Mouse (Mus musculus): ENCODE measurements around the gene Gm20388.

The Gm20388 gene

DNA sequence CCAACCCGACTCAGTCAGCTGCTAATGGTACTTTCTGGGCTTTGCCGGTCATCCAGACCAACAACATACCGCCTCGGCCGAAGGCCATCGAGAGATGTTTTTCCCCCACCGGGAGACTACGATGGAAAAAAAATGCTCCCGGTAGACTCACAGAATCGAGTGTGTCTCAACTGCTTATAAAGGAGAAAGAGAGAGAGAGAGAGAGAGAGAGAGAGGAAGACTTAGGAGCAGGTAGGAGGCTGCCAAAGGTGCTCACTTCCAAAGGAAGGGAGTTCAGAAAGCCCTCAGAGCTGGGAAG lies 1164.2 kb downstream of the Gm20388 start:
- no peak for DNase-seq

DNA sequence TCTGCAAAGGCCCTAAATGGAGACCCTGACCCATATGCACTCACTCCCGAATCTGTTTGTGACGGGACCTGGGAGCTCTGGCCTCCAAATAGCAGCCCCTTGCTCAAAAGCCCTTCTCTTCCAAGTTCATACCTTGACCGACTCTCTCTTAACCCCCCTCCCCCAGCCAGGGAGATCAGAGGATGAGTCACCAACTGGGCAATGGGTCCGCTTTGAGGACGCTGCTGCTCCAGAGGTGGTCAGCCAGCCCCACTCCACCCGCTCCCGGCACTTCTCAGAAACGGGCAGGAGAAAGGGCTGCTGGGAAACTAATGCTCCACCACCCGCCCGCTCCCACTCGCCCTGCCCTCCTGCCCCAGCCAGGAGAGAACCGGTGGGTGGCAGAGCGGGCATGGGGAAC lies 1165.3 kb downstream of the Gm20388 start:
- no peak for DNase-seq

DNA sequence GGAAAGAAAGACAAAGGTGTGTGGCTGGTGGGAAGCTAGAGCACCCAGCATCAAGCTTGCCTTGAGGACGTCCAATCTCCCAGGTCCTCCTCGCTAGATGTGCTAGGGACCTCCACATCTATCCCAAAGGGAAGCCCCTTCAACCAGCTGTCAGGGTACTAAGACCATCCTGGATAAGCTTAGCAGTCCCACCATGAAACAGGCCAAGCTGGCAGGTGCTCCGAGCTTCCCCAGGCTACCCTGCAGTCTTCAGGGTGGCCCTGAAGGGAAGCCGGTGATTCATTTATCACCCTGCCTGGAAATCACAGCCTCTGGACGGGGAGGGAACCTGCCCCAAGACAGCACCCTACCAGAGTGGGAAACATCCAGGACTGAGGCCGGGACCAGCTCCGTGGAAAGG lies 1165.9 kb downstream of the Gm20388 start:
- no peak for DNase-seq

DNA sequence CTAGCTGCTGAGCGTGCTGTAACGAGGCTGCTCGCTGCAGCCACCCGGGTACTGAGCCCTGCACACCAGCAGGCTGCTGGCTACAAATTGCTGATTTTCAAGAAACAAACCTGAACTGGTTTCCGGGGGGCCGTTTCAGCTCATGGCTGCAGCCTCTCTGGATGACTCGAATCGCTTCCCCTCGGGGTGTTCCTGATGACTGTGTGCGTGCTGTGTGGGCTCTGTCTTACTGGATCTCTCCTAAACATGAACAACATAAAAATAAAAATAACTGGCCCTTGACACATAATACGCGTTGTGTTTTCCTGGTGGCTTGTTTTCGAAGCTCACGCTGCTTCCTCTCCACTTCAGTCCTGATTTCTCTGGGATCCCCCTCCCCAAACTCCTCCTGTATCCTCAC lies 1168.1 kb downstream of the Gm20388 start:
- no peak for DNase-seq

DNA sequence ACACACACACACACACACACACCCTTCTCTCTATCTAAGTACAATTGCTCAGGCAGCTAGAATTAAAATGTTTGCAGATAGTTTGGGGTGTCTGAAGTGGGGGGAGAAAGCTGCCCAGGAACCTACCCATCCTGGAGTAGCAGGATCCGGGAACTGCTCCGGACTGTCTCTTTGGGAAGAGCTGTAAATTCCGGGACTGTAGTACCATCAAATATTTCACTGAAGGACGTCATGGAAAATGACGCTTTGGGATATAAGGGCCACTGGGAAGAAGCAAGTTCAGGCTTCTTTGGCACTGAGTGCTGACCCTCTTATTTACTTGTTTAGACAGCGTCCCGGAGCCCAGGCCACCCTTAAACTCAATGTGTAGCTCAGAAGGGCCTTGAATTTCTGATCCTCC lies 1168.6 kb downstream of the Gm20388 start:
- DNase-seq: no peak

DNA sequence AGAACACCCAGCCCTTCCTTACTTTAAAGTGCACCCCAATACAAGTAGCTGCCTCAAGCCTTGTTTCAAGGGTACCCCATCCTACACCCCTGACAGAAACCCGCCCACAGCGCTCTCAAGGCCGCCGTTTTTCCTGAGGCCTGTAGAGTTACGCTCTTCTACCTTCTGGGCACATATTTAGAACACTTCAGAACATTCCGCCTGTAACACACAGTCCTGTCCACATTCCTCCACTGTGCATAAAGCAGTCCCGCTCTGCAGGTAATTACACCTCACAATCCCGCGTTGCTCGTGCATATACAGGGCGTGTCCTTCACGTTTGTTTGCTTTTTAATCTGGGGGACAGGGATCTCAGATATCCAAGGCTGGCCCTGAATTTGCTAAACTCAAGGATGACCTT lies 1169.3 kb downstream of the Gm20388 start:
- DNase-seq: no peak

DNA sequence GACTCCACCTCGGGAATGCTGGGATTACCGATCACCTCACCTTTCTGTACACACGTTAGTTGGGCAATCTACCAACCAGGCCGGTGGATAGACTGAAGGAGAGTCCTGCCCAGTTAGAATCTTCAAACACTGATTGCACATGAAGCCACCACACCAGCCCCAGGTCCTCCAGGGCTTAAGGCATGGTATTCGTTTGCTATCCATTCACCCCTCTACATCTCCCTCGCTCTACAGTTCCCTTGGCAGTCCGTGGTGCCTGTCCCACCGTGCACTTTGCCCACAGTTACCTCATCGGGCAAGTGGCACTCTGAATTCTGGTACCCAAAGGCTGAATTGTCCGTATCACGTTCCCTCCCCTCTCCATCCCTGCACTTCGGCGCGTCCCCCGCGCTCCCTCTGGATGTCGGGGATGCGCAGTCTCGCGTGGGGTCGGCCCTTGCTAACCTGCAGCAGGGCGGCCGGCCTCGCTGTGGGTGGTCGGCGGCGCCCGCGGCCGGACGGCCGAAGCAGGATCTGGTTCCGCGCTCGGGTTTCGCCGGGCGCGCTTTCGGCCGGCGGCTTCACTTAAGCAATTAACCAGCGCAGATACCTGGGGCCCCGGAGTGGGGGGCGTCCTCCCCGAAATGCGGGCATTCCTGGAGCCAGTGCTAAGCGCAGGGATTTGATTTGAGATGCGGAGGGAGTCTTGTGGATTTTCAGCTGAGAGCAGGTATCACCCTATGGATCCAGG lies 1169.9 kb downstream of the Gm20388 start:
- DNase-seq: no peak

DNA sequence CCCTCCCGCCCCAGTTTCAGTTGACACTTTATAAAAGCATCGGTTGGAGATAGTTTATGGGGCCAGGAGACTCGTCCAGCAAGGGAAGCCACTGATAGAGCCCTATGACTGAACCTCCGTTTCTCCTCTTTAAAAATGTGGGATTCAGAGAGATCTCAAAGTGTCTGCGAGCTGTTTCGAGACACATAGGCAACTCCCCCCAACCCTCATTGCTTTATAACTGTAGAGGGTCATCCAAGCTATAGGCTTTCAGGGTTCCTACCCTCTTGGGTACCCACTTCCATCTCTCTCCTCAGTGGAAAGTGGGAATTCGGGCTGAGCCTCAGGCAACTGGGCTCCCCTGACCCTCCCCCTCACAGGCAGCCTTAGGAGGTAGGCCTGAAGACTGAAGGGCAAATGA lies 1170.8 kb downstream of the Gm20388 start:
- no peak for DNase-seq

DNA sequence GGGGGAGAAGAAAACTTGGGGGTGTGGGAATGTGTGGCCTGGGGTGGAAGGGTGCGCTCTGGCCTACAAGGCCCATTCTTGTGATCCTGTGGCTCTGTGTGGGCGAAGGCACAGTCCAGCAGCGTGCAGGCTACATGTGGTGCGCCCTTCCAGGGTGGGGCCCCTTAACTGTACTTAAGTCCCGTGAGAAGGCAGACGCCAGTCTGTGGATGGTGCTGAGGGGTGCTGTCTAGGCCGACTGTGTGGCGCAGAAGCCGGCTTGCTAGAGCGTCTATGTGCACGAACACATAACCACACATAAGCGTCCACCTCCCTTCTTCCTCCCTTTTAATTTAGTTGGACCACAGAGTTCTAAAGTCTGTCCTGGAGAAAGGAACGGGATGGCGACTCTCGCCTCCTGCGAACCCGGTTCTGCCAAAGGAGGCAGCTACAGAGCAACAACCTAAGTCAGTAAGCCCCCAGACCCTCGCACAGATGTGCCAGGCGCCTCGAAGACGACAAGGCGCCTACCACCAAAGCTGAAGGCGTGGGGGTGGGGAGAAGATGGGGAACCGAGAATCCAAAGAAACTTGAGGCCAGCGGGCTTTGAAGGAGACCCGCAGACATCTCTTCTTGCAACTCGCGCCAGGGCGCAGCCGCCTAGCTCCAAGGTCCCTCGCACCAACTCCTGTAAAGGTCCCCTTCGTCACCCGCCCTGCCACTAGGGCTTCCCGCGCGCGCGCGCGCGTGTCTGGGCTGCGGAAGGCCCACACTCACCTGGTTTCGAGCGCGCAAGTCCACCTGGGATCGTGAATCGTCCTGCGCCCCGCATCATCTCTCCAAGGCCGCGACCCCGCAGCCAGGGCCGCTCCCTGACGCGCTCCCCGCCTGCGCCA lies 1171.8 kb downstream of the Gm20388 start:
- no peak for DNase-seq

DNA sequence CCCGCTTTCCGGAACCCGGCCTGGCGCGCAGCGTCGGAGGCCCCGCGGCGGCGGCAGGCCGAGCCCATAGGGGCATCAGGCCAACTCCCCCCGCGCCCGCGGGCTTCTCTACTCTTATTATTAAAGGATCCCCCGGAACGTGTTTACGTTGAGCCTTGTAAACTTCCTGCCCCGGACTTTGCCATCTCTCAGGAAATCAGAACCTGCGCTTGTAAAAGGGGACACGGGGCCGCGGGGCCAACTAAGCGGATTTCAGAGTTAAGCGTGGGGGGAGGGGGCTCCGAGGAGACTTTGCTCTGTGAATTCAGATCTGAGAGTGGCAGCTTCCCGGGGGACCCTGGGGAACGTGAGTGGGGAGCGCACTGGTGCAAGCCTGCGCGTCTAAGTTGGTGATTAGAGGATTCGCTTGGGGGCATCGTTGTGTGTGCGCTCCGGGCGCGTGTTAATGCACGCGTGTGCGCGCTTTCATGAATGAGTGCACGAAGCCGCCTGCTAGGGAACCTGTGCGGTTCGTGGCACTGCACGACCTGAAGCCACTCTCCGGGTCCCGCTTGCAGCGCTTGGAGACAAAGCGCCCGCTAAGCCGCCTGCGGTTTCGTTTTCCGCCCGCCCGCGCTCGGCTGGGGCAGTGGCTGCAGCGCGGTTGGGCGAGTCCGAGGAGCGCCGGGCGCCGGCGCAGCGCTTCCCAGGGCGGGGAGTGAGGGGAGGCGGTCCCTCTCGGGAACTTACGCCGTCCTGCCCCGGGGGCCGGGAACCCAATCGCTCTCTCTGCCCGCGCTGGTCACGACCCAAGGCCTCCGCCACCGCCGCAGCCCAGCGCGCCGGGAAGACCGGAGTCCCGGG lies 1172.7 kb downstream of the Gm20388 start:
- no peak for DNase-seq

DNA sequence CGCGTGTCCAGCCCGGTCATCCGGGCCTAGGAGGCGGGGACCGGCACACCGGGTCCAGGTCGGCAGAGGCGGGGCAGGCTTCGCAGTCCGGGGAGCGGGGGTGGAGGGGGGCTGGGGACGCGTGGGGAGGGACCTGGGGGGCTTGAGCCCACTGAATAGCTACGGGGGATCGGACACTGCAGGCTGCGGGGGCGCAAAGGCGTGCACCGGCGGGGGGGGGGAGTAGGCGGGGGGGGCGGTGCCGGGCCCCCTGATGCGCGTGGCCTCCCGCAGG lies 1173.2 kb downstream of the Gm20388 start:
- DNase-seq: no peak

DNA sequence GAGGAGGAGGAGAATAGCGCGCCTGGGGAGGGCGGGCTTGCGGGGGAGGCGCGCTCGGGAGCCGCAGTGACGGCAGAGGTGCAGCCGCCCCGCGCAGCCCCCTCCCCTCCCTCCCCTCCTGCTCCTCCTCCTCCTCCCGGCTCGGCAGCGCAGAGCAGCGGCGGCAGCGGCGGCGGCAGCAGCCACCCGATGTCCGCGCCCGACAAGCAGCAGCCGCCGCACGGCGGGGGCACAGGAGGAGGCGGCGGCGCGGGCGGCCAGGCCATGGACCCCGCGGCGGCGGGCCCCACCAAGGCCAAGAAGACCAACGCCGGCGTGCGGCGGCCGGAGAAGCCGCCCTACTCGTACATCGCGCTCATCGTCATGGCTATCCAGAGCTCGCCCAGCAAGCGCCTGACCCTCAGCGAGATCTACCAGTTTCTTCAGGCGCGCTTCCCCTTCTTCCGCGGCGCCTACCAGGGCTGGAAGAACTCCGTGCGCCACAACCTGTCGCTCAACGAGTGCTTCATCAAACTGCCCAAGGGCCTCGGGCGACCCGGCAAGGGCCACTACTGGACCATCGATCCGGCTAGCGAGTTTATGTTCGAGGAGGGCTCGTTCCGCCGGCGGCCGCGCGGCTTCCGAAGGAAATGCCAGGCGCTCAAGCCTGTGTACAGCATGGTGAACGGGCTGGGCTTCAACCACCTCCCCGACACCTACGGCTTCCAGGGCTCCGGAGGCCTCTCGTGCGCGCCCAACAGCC lies 1173.7 kb downstream of the Gm20388 start, which contains the start of gene Foxf1:
Foxf1 (plus strand) TSS at position 177 of the 742 bp plus-strand sequence.
- DNase-seq: no peak

DNA sequence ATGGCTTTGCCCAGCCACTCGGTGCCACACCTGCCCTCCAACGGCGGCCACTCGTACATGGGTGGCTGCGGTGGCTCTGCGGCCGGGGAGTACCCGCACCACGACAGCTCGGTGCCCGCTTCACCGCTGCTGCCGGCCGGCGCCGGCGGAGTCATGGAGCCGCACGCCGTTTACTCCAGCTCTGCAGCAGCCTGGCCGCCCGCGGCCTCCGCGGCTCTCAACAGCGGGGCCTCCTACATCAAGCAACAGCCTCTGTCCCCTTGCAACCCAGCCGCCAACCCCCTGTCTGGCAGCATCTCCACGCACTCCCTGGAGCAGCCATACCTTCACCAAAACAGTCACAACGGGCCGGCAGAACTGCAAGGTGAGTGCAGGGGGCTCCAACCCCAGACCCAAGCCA lies 1174.4 kb downstream of the Gm20388 start:
- DNase-seq: no peak

DNA sequence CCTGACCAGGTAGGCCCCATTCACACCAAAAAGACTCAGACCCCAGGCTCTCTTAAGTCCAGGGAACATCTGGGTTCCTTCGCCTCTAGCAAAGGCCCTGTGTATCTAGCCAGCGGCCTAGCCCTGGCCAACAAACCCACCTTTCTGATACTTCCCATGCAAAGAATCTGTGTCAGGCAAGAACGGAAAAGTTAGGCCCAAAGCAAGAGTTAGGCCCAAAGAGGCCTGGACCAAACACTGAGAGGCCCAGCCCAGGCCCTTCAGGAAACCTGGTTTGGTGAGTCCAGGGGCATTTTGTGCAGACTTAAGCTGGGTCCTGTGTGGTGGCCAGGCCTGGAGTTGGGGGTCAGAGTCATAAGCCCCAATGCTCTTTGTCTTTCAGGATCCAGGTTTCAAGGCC lies 1174.9 kb downstream of the Gm20388 start:
- no peak for DNase-seq

DNA sequence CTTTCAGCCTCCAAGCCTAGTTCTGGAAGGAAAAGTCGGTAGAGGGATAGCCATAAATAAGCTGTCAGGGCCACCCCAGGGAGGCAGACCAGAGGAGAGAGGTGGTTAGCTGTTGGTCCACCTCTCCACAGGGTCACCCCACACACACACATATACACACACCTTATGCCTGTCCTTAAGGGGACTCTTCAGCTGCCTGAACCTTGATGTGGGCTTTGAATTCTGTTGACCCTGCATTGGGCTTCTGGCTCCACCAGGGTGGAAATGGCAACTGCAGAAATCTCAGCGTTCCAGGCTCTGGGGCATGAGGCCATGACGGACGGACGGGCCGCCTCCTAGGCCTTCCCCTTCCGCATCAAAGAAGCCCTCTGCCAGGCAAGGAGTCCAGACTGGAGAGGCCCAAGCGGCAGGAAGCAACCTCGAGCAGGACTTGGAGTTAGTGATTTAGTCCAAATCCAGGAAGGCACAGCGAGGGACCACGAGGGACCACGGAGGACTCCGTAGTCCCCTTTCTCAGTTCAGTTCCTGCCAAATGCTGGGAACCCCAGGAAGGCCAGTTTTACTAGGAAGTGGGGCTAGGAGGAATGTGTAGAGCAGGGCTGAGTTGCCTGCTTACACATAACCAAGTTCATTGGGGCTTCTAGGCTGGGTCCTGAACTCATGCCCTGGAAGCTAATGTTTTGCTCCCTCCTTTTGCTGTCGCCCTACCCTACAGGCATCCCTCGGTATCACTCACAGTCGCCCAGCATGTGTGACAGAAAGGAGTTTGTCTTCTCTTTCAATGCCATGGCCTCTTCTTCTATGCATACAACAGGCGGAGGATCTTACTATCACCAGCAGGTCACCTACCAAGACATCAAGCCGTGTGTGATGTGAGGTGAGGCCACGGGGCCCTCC lies 1175.6 kb downstream of the Gm20388 start:
- DNase-seq: no peak

DNA sequence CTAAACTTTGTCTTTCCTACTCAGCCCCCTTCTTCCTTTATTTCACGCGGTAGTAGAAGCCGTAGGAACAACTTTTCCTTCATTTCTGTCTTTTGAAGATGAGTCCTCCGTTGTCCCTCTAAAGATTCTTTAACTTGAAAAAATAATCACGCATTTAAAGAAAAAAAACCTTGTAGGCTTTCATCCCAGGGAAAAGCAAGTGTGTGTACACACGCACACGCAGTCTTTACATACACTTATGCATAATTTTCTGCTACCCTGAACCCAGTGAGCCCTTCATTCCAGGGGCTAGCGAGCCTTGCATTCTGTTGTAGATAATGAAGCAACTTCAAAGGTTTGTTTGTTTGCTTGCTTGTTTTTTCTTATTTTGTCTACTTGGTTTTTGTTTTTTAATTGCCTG lies 1177.6 kb downstream of the Gm20388 start:
- no peak for DNase-seq

DNA sequence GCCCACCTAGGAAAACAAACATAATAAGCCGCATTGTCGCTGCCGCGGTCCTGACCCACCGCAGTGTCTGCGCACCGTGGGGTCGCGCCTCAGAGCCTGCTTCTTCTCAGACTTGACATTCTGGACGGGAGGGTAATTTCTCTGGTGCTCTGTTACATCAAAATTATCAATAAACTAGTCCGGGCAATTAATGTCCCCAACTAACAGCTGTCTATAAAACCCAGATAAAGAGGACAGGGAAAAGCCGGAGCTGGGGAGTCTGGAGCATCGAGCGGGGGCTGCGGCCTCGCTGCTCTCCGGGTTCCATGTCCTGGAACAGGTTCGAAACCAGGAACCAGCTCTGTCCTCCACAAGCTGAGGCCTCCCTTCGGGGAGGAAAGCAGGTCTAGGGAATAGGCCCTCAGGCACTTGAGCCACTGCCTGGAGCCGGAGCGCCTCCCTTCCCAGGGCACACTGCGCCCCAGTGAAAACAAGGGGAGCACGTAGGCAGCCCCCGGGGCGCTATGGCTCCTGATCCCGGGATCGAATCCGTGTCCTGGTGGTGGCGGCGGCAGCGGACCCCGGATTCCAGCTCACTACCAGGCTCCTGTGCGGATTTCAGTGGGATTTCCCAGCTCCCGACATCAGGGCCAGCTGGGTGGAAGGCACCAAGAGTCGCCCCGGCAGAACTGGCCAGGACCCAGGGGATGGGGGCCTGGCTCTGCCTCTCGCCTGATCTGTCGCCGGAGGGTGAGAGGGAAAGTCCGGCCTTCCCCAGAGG lies 1178.4 kb downstream of the Gm20388 start:
- no peak for DNase-seq

DNA sequence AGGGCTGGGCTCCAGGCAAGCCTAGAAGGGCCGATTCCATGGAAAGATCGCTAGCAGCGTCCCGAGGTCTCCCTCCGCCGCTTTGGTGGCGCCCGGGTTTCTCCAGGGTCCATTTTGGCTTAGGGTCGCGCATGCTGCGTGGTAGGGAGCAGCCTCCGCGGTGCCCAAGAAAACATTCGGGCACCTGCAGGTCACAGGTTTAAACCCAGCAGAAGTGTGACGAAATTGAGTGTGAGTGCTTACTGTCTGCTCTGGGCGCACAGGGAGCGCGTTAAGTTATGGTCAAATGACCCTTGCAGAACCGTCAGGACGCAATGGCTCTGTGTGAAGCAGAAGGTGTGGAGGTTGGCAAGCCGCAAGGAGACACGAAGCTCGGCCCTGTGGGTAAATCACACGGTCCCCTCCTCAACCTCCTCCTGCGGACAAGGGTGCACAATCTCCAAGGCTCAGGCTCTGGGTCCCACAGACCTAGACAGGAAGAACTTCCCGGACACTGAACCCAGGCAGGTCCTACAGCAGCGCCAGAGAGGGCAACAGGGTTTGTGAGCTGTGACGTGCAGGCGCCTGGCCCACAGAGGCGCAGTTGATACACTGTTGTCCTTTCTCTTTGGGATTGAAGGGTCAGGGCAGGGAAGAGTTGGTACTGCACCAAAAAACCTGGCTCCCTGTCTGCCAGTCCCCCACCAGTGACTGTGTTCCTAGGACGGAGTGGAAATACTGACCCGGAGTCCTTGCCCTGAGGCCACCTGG lies 1179.2 kb downstream of the Gm20388 start:
- no peak for DNase-seq

DNA sequence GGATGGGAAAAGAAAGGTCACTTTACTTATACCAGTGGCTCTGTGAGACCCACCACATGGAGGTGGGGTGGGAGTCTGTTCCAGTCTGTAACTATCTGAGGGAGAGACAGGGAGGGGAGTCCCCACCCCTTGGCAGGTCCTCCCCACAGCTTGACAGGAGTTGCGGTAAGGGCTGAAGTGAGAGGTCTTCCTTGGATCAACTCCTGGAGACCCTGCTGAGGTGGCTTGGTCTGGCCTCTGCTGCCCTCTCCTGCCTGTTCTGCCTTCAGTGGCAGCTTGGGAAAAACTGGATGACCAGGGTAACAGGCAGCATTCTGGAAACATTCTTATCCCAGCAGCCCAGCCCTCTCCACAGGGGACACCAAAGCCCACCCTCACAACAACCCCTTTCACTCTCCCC lies 1180.1 kb downstream of the Gm20388 start:
- DNase-seq: no peak

DNA sequence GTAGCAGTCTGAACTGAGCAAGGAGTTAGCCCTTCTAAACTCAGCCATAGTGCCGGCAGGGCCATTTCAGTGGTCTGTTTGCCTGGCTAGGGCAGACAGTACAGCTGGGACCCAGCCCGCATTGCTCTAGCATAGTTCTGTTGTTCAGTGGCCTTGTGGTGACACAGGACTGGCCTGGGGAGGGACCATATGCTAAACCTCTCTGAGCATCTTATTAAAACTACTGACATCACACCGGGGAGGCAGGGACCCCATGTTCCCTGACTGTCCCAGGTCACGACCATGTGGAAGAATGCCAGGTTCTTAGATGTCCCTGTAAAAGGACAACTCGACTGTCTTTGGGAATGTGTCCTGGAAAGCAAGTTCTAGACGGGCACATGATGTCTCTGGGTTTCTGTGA lies 1181.5 kb downstream of the Gm20388 start:
- DNase-seq: no peak
